Mouse (Mus musculus) midbrain, embryonic 11.5 days (tissue): Measurements from ENCODE around the gene Myrfl. TPM values are rescaled to one million over a fixed set of nuclear protein-coding genes. Genes with fewer than 3 reads are reported as not detected.

Source experiments
- ATAC-seq: fragments of 200-750 bp; cut with Nextera tagmentation; 2 replicates; pipeline ENCODE4 v1.8.0; 2017; ENCODE audit warnings: moderate TSS enrichment, moderate library complexity; ENCODE audit not compliant: low FRiP score
- DNase-seq: peaks from one replicate; pipeline ENCODE4 v3.0.0; 2015; ENCODE audit warnings: low spot score; ENCODE audit errors: missing footprints
- H3K27ac ChIP-seq: fragments of 300-500 bp; sonication (generic); 2 replicates; pipeline ENCODE4 v1.5.1; 2014; ENCODE audit warnings: low read depth, low read length
- H3K27me3 ChIP-seq: fragments of 300-500 bp; sonication (generic); 2 replicates; pipeline ENCODE4 v1.6.1; 2014; ENCODE audit warnings: mild to moderate bottlenecking, low read length, moderate library complexity, mixed read lengths; ENCODE audit not compliant: control insufficient read depth, insufficient read depth
- H3K36me3 ChIP-seq: fragments of 300-500 bp; sonication (generic); 2 replicates; pipeline ENCODE4 v1.6.1; 2014; ENCODE audit warnings: mild to moderate bottlenecking, low read length, moderate library complexity, mixed read lengths; ENCODE audit not compliant: control insufficient read depth, insufficient read depth
- H3K4me1 ChIP-seq: fragments of 300-500 bp; sonication (generic); 2 replicates; pipeline ENCODE4 v1.6.1; 2014; ENCODE audit warnings: low read length; ENCODE audit not compliant: control insufficient read depth, insufficient read depth
- H3K4me2 ChIP-seq: fragments of 300-500 bp; sonication (generic); 2 replicates; pipeline ENCODE4 v1.6.1; 2014; ENCODE audit warnings: mild to moderate bottlenecking, moderate library complexity
- H3K4me3 ChIP-seq: fragments of 300-500 bp; sonication (generic); 2 replicates; pipeline ENCODE4 v1.5.1; 2014; ENCODE audit warnings: low read depth, low read length
- H3K9ac ChIP-seq: fragments of 300-500 bp; sonication (generic); 2 replicates; pipeline ENCODE4 v1.6.1; 2014; ENCODE audit warnings: low read length
- H3K9me3 ChIP-seq: fragments of 300-500 bp; sonication (generic); 2 replicates; pipeline ENCODE4 v1.6.1; 2016; ENCODE audit warnings: low read length; ENCODE audit not compliant: control insufficient read depth
- WGBS: fragments of 180-500 bp; shearing (Covaris S2); extraction: QIAGEN DNeasy Blood & Tissue Kit; methylation state at CpG from one replicate; pipeline ENCODE4 v1.1.7; 2014; 5-methylcytosine and 5-hydroxymethylcytosine counted together
- polyA plus RNA-seq: library from polyadenylated mRNA; unstranded; fragments of >200 nt; fragmentation: Nextera tagmentation; extraction: Ambion mirVana; gene quantifications from 2 replicates; pipeline ENCODE4 v1.2.1, GENCODE M21; 2014

Myrfl gene
- polyA plus RNA-seq, 1 experiment from 2014 or later: 0.23 TPM

GRCm38 (mm10) chr10:116916581-116916980, 19.9 kb upstream of the Myrfl start:
- Histone ChIP-seq H3K27me3 (no peaks in the 10 kb centered on the region), H3K4me1 (no peaks in the 10 kb centered on the region), H3K9ac (no peak overlapping the region), H3K4me2 (no peak overlapping the region), H3K36me3 (peaks cover 2% of the 10 kb centered on the region), H3K9me3 (no peaks in the 10 kb centered on the region), H3K4me3 (no peak overlapping the region), H3K27ac (no peak overlapping the region)
- ATAC-seq (no peak), DNase-seq (no peak)
- 84% methylated on average over 8 of the region's 8 CpGs for WGBS

DNA sequence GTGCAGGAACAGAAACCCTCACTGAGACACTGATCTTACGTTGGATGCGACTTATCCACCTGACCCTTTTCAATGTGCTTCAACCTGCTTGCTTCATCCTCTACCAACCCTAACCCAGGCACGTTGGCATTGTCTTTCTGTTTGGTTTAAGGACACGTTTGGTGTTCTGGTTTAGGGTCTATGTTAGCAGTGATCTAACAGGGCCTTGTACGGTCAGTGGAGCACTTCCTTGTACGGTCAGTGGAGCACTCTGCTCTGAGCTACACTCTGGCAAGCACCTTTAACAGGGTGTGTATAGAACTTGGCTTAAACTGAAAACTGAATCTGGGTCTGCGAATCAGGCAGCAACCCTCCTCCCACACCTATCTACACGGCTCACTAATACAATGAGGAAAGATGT, 18.6 kb upstream of the Myrfl start:
- H3K4me1 ChIP-seq: no peaks in the 10 kb centered on the region
- no peak overlapping the region for H3K27ac ChIP-seq
- no peak overlapping the region for H3K4me3 ChIP-seq
- DNase-seq: no peak
- H3K4me2 ChIP-seq: no peak overlapping the region
- peaks cover 2% of the 10 kb centered on the region for H3K36me3 ChIP-seq
- no peak for ATAC-seq
- H3K27me3 ChIP-seq: no peaks in the 10 kb centered on the region
- WGBS: 93% methylated on average over 8 of the region's 8 CpGs
- H3K9me3 ChIP-seq: no peaks in the 10 kb centered on the region
- H3K9ac ChIP-seq: no peak overlapping the region

DNA sequence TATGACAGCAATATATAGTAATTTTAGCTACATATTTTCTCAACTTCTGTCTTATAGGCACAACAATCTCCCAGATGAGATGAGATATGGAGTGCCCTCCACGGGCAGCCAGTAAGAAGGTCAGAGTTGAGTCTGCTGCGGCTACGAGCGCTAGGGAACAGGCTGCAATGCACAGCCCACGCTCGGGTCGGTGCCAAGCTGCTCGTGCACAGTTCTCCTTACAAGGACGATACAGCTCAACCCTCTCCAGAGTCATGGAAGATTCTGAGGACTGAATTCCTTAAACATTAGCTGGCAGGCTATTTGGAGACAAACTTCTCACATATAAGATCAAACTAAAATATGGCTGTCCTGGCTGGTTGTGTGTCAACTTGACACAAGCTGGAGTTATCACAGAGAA, 17.9 kb upstream of the Myrfl start:
- no peak for DNase-seq
- WGBS: 95% methylated on average over 9 of the region's 9 CpGs
- ATAC-seq: no peak
- Histone ChIP-seq H3K9me3 (no peaks in the 10 kb centered on the region), H3K27ac (no peak overlapping the region), H3K36me3 (peaks cover 7% of the 10 kb centered on the region), H3K4me2 (no peak overlapping the region), H3K9ac (no peak overlapping the region), H3K27me3 (no peaks in the 10 kb centered on the region), H3K4me1 (no peaks in the 10 kb centered on the region), H3K4me3 (no peak overlapping the region)

GRCm38 (mm10) chr10:116913647-116914273, 17.0 kb upstream of the Myrfl start:
- no peaks in the 10 kb centered on the region for H3K9me3 ChIP-seq
- ATAC-seq (no peak), DNase-seq (no peak)
- WGBS: 94% methylated on average over 17 of the region's 17 CpGs
- H3K4me3 ChIP-seq: no peak overlapping the region
- no peak overlapping the region for H3K9ac ChIP-seq
- no peak overlapping the region for H3K4me2 ChIP-seq
- H3K4me1 ChIP-seq: no peaks in the 10 kb centered on the region
- no peaks in the 10 kb centered on the region for H3K27me3 ChIP-seq
- H3K36me3 ChIP-seq: peaks cover 7% of the 10 kb centered on the region
- H3K27ac ChIP-seq: no peak overlapping the region

DNA sequence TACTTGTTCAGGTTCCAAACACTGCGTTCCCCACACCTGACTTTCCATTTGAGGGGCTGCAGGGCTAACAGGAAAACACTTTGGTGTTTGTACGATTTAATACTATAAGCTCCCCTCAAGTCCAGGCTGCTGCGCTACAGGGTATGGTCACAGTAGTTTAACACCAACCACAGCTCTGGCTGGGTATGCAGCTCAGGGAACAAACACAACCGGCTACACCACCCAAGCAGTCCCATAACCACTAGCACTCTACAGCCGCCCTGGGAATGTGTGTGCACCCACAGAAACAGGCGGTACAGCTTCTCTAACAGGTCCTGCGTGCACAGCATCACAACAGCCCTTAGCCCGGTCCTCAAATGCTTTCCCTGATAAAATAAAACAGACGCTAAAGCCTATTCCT, 16.1 kb upstream of the Myrfl start:
- WGBS: 93% methylated on average over 9 of the region's 9 CpGs
- Histone ChIP-seq H3K36me3 (peaks cover 9% of the 10 kb centered on the region), H3K4me1 (no peaks in the 10 kb centered on the region), H3K27ac (no peak overlapping the region), H3K4me3 (no peak overlapping the region), H3K9me3 (no peaks in the 10 kb centered on the region), H3K27me3 (no peaks in the 10 kb centered on the region), H3K9ac (no peak overlapping the region), H3K4me2 (no peak overlapping the region)
- ATAC-seq: no peak
- no peak for DNase-seq

GRCm38 (mm10) chr10:116908901-116909642, 12.4 kb upstream of the Myrfl start:
- H3K4me2 ChIP-seq: no peak overlapping the region
- H3K9ac ChIP-seq: no peak overlapping the region
- H3K27ac ChIP-seq: no peak overlapping the region
- no peak for ATAC-seq
- H3K36me3 ChIP-seq: peaks cover 26% of the 10 kb centered on the region; the same call in 1 of the 2 replicates
- DNase-seq: no peak
- no peaks in the 10 kb centered on the region for H3K4me1 ChIP-seq
- H3K9me3 ChIP-seq: no peaks in the 10 kb centered on the region
- H3K27me3 ChIP-seq: no peaks in the 10 kb centered on the region
- WGBS: 86% methylated on average over 15 of the region's 15 CpGs
- no peak overlapping the region for H3K4me3 ChIP-seq

GRCm38 (mm10) chr10:116906794-116907193, 10.1 kb upstream of the Myrfl start:
- Histone ChIP-seq H3K9ac (no peak overlapping the region), H3K36me3 (peaks cover 26% of the 10 kb centered on the region; the same call in 1 of the 2 replicates), H3K27me3 (no peaks in the 10 kb centered on the region), H3K9me3 (no peaks in the 10 kb centered on the region), H3K4me1 (no peaks in the 10 kb centered on the region), H3K4me3 (no peak overlapping the region), H3K4me2 (no peak overlapping the region), H3K27ac (no peak overlapping the region)
- no peak for DNase-seq
- 94% methylated on average over 9 of the region's 9 CpGs for WGBS
- no peak for ATAC-seq

DNA sequence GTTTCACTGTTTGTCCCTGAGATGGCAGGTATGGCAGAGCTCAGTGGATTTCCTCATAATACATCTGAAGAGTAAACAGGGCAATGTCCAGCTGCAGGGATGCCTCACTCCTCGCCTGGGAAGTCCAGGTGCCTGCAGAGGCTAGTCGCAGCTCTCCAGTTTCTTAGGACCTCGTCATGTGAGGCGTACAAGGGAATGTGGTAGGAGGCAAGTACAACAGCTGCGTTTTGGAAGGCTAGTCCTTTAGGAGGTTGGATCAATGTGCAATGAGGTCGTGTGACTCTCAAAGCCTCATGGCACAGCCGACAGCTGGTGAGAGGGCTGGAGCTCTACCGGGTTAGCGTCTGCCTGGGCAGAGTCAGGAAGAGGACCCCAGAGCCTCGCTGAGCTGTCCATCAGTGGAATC, 7.8 kb upstream of the Myrfl start:
- no peak overlapping the region for H3K27ac ChIP-seq
- no peak overlapping the region for H3K9ac ChIP-seq
- H3K27me3 ChIP-seq: no peaks in the 10 kb centered on the region
- no peak overlapping the region for H3K4me3 ChIP-seq
- peaks cover 20% of the 10 kb centered on the region; the same call in 1 of the 2 replicates for H3K36me3 ChIP-seq
- no peak overlapping the region for H3K4me2 ChIP-seq
- no peaks in the 10 kb centered on the region for H3K9me3 ChIP-seq
- ATAC-seq (no peak), DNase-seq (no peak)
- WGBS: 92% methylated on average over 10 of the region's 10 CpGs
- no peaks in the 10 kb centered on the region for H3K4me1 ChIP-seq

DNA sequence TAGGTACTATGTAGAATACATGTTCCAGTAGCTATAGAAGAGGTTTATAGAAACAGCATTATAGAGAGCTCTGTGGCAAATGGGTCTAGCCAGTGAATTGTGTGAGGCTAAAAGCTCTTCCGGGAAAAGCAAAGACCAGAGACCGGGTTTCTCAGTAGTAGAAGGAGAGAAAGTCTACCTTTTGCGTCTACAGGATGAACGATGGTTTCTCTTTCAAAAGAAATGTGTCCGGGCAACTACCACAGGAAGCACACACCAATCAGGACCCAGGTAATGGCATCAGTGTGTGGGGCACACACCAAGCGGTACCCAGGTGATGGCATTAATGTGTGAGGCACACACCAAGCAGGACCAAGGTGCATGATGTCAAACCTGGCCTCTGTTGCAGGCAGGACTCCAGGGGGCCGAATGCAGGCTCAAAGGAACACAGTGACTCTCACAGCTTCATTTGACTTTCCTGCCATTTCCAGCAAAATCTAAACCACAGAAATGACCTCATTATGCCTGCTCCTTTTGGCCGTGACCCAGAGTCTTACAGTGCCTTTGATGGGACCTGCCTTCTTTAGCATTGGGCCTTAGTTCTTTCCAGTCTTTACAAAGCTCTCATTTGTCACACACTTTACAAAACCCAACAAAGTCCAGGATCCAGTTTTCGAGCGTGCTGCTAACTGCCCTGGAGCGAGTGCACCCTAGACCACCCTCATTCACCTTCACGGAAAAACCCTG, 1.4 kb downstream of the Myrfl start:
- Histone ChIP-seq H3K4me2 (no peak overlapping the region), H3K9me3 (no peaks in the 10 kb centered on the region), H3K4me1 (no peaks in the 10 kb centered on the region), H3K36me3 (no peaks in the 10 kb centered on the region), H3K27ac (no peak overlapping the region), H3K4me3 (no peak overlapping the region), H3K27me3 (no peaks in the 10 kb centered on the region), H3K9ac (no peak overlapping the region)
- 88% methylated on average over 12 of the region's 12 CpGs for WGBS
- no peak for DNase-seq
- no peak for ATAC-seq
